Mouse (Mus musculus) lung, adult 2 months (tissue): ENCODE measurements around the gene Gm14443. TPM values are rescaled to one million over a fixed set of nuclear protein-coding genes. Genes with fewer than 3 reads are reported as not detected.
"Not testable (repeated sequence)": the region's sequence is repeated elsewhere in the genome, so short reads cannot be mapped to it uniquely, and the experiment has no call there.

ENCODE experiments used
- DNase-seq: peaks from one replicate; pipeline ENCODE4 v3.0.0; 2022
- H3K4me1 ChIP-seq: fragments of 200-500 bp; 2 replicates; pipeline ENCODE4 v1.6.1; 2011; ENCODE audit warnings: low read length; ENCODE audit not compliant: control insufficient read depth, insufficient read depth
- H3K4me3 ChIP-seq: fragments of 200-500 bp; replicated peaks from 2 replicates; pipeline ENCODE3; 2011; ENCODE audit warnings: low read depth, mild to moderate bottlenecking, control low read depth, low read length; ENCODE audit errors: extremely low read depth
- CTCF ChIP-seq: fragments of 200-500 bp; IDR thresholded peaks from 2 replicates; pipeline ENCODE4 v1.5.1; 2011; ENCODE audit warnings: mild to moderate bottlenecking, low read length, control low read depth; ENCODE audit not compliant: insufficient read depth
- POLR2A ChIP-seq: fragments of 200-500 bp; IDR thresholded peaks from 2 replicates; pipeline ENCODE4 v1.6.1; 2011; ENCODE audit warnings: low read depth, mild to moderate bottlenecking, control low read depth, low read length, borderline replicate concordance; ENCODE audit errors: extremely low read depth
- WGBS: fragments of 180-500 bp; shearing (Covaris S2); methylation state at CpG from one replicate; pipeline ENCODE4 v1.1.7; 2018; 5-methylcytosine and 5-hydroxymethylcytosine counted together
- polyA plus RNA-seq: library from polyadenylated mRNA; depleted of rRNA; stranded (reverse); fragments of >200 nt; gene quantifications from 2 replicates; pipeline ENCODE4 v1.2.3, GENCODE M21; 2012; rRNA removed

Gm14443 gene
- 0.08 and 0.15 TPM in 2 replicates for polyA plus RNA-seq

DNA sequence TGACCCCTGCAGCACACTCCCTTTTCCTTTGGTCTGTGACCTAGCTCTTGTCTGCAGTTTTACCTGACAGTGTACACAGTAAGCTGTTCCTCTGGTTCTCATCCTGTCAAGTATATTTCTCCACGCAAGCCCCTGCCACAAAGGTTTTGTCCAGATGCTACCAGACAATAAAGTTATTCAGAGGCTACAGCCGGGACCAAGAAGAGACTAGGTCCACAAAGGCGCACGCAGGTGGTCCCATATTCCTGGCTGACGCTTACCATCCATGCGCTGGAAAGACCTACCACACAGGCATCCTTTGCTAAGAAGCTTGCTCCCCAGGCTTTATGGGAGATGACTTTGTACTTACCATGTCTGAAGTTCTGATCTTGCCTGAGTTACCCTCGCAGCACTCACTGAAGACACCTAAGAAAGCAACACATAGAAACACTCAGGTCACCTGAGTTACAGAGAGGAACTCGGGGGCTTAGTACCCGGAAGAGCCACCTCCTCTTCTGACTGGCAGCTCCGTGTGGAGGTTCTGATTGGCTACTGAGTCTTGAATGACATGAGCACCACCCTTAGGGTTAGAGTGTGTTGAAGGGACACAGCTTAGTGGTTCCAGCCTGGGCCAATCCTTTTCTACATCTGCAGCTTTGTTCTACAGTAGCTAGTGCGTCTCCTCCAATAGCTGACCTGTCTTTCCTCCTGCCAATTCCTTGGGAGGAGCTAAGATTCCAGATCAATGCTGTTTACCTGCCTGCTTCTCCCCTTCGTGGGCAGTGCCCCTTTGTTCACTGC is at the start of gene Gm14443:
Gene Gm14443 (minus strand): TSS at position 471 of the 780 bp plus-strand sequence.
- WGBS: 71% methylated on average over 12 of the region's 12 CpGs
- not testable (repeated sequence) for H3K4me3 ChIP-seq, DNase-seq

DNA sequence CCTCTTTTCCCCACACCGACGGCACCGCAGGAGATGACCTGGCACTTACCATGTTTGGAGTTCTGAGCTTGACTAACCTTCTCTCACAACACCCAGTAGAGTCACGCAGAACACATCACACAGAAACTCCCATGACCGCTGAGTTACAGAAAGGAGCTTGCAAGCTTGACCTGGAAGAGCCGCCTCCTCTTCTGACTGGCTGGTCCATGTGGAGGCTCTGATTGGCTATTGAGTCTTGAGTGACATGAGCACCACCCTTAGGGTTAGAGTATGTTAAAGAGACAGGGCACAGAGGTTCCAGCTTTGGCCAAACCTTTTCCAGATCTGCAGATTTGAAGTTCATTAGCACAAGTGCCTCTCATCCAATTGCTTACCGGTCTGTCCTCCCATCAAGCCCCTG is 31.1 kb upstream of the Gm14443 start, which contains the start of gene Gm14391:
Gene Gm14391 (minus strand): TSS at position 186 of the 400 bp plus-strand sequence.
- H3K4me1 ChIP-seq, DNase-seq, H3K4me3 ChIP-seq: not testable (repeated sequence)
- no CpG with 5 or more reads among the region's 7 CpGs for WGBS

More for the DNA sequence above, at the start of gene Gm14443:
- H3K4me1 ChIP-seq: not testable (repeated sequence)

DNA sequence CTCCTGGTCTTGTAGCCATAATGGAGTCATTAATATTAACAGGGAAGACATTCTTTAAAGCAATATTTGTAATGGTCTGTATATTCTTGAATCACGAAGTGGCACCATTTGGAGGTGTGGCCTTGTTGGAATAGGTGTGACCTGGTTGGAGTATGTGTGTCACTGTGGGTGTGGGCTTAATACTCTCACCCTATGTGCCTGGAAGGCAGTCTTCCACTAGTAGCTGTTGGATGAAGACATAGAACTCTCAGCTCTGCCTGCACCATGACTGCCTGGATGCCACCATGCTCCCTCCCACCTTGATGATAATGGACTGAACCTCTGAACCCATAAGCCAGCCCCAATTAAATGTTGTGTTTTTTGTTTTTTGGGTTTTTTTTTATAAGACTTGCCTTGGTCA is 3.3 kb upstream of the Gm14443 start:
- WGBS: 56% methylated on average over 1 of the region's 1 CpGs
- not testable (repeated sequence) for H3K4me1 ChIP-seq, DNase-seq, H3K4me3 ChIP-seq

DNA sequence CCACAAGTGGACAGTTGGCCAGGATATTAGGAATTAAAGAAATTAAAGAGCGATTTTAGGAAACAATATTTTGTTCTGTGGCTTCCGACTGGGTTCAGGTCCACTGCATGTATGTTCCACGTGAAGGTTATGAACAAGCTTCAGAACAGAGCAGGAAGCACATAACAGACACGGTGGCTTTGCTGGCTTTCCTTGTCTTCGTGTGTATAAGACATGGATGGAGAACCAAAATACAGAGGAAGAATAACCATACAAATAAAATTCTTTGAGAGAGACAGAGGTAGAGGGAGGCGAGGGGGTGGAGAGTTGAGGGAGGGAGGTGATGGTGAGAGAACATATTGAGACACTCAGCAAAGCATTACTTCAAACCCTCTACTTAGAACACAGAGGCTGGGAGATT is 641 bp upstream of the Gm14443 start:
- H3K4me1 ChIP-seq: no peaks in the 10 kb centered on the region
- no peak for DNase-seq
- H3K4me3 ChIP-seq: no peak overlapping the region
- 80% methylated on average over 6 of the region's 6 CpGs for WGBS
- TF ChIP-seq CTCF: no peak
- TF ChIP-seq POLR2A: no peak

DNA sequence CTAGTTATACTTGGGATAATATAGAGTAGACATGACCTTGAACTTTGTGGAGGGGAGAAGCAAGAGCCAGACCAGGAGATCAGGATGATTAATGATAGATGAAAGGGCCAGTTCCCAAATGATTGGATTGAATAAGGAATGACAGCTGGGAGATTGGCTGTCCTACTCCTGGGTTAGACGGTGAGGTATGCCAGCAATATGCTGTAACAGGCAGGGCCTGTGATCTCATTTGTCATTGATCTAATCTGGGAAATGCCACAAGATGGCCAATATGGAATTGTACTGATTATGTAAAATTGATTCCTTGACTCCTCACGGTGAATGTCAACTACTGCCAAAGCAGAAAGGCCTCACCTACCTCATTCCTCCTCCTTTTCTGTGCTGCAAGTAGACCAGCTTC is 1.6 kb downstream of the Gm14443 start:
- H3K4me3 ChIP-seq, H3K4me1 ChIP-seq, DNase-seq: not testable (repeated sequence)
- WGBS: 84% methylated on average over 2 of the region's 2 CpGs

DNA sequence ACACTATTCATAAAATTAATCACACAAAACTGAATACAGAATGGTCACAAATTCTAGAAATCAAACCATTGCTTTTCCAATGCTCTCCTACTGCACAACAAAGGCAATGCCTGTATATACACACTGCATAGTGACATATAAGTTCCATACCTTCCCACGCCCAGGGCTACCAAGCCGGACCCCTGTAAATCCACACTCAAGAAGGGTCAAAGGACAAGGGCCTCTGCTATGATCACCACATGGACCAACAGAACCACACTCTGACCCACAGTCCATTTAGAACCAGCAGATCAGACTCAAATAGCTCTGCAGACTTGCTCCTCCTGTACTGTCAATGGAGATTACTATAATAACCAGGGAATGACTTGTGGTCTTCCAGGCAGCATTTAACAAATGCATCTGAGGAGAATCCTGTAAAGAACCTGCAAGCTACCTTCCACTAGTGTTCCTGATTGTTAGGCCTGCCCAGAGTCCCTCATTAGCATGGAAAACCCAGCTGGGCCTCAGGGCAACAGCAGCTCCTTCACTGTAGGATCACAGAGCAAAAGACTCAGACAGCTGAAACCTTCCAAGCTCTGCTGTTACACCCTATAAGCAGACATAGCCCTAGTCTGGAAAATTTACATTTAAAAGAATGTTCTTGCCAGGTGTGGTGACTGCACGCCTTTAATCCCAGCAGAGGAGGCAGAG is 2.6 kb downstream of the Gm14443 start:
- WGBS: 87% methylated on average over 3 of the region's 3 CpGs
- not testable (repeated sequence) for H3K4me3 ChIP-seq, DNase-seq, H3K4me1 ChIP-seq

DNA sequence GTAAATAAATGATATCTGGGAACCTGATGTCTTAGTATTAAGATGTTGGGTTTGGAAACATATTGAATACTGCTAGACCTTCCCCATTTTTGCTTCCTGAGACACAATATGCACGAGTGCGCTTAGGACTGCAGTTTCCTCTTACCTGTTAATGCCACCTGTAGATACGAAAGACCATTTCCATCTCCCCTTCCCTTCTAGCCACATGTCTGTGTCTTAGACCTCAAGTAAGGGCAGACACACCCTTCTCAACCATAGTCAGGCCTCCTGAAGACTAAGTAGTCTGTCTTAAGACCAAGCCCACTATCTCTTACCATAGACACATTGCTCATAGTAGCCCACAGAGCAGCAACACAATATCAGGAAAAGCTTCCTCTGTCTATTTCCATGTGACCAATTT is 3.5 kb downstream of the Gm14443 start:
- WGBS: 87% methylated on average over 3 of the region's 3 CpGs

DNA sequence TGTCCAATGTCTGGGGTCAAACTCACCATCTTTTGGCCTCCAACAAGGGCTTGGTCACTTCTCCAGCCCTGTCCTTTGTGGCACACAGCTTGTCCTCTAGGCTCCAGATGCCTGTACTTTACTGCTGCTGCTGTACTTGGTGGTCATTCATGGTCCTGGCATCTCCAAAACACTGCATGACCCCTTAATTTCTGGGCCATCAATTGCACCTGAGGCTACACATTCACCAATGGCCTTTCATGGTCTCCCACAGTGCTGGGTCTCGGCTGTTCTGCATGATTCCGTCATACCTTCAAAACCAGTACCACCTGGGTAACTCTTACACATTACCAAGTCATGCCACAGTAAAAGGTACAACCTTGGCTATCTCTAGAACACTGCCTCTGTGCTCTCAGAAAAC is 8.8 kb downstream of the Gm14443 start:
- not testable (repeated sequence) for DNase-seq, H3K4me3 ChIP-seq, H3K4me1 ChIP-seq
- 76% methylated on average over 2 of the region's 2 CpGs for WGBS

More for the DNA sequence above, 3.5 kb downstream of the Gm14443 start:
- H3K4me3 ChIP-seq: no peak overlapping the region
- no peaks in the 10 kb centered on the region for H3K4me1 ChIP-seq
- TF ChIP-seq CTCF (no peak), POLR2A (no peak)
- no peak for DNase-seq

DNA sequence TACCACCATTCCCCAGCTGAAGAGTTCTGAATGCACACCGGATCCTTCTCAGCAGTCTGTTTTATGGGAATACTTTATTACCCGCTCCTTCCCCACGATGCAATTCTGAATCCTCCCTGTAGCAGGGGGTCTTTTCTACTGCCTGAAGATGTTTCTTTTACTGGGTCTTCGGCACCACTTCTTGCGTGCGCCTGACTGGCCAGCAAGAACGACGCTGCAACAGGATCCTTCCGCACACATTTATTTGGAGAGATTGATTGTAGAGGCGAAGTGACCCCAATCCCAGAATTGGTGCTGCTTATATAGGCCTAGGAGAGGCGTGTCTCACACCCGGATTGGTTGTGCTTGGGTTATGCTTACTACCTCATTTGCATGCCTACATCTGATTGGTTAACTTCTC is 10.6 kb downstream of the Gm14443 start:
- DNase-seq: not testable (repeated sequence)
- WGBS: 93% methylated on average over 12 of the region's 12 CpGs

DNA sequence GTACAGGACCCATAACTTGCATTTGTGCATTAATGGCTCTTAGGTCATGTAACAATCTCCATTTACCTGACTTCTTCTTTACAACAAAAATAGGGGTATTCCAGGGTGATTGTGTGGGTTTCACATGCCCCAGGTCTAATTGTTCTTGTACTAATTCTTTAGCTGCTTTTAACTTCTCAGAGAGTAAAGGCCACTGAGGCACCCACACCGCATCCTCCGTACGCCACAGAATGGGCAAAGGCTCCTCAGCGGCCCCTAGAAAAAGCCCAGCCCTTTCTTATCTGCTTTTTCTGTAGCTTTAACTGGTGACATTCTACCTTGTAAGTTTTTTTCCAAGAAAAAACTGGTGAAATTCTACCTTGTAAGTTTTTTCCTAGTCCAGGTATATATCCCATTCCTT is 14.2 kb downstream of the Gm14443 start:
- DNase-seq, H3K4me1 ChIP-seq, H3K4me3 ChIP-seq: not testable (repeated sequence)
- WGBS: 87% methylated on average over 4 of the region's 4 CpGs

More for the DNA sequence above, 10.6 kb downstream of the Gm14443 start:
- not testable (repeated sequence) for H3K4me1 ChIP-seq, H3K4me3 ChIP-seq

DNA sequence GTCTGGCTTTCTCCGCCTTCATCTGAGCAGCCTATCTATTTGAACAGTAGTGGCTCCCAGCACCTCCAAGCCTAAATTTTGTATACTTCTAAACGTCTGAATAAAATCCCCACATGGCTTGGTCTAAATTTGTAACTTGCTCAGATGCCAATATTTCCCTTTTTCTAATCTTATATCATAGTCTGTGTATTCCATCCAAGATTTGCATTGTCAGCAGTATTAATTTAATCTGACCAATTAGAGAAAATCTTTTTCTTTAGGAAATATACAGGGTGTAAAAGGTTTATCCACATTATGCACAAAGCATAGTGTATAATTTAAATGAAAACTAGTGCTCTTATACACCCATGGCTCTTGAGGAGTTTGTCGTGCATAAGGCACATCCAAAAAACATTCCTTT is 17.0 kb downstream of the Gm14443 start:
- H3K4me1 ChIP-seq: no peaks in the 10 kb centered on the region
- WGBS: 84% methylated on average over 3 of the region's 3 CpGs
- no peak overlapping the region for H3K4me3 ChIP-seq
- TF ChIP-seq CTCF (no peak), POLR2A (no peak)
- DNase-seq: no peak
